Mouse (Mus musculus) gastrocnemius, adult 18-20 months (tissue): Measurements from ENCODE around the gene Crtc2. TPM values are rescaled to one million over a fixed set of nuclear protein-coding genes. Genes with fewer than 3 reads are reported as not detected.

ENCODE experiments used
- DNase-seq: peaks from one replicate; pipeline ENCODE4 v3.0.0; 2021; ENCODE audit warnings: low spot score
- microRNA-seq: library from miRNA; unstranded; fragments of <30 nt; microRNA quantifications from one replicate; pipeline ENCODE4 v1.2.0, GENCODE M21; 2021
- total RNA-seq, 2 experiments: library from RNA; stranded (reverse); gene quantifications; 2 replicates each; pipeline ENCODE4 v1.2.3; 2021

Gene Crtc2
- total RNA-seq, 2 experiments from 2014 or later, result 13.7 to 16.2 TPM

- DNase-seq, result no peak
Observed at GRCm38 (mm10) chr3:90294651-90295050, 40.7 kb downstream of the Crtc2 start.

- no peak for DNase-seq
Observed at GRCm38 (mm10) chr3:90305801-90306200, 51.8 kb downstream of the Crtc2 start.

- no peak for DNase-seq
Observed at GRCm38 (mm10) chr3:90309589-90309988, 55.6 kb downstream of the Crtc2 start.

GRCm38 (mm10) chr3:90313367-90313766, 59.4 kb downstream of the Crtc2 start:
- no peak for DNase-seq

Small RNAs within 50 kb of the gene (microRNA-seq; reads per million reads assigned to microRNA genes)
- 1.4 reads per million for gene Mir7012

Other genes starting within 250 kb of the Crtc2 start
- 10 to 100 TPM; 91.6 to 99.3 TPM for gene 4933434E20Rik, start 202.5 kb upstream of the Crtc2 start, total RNA-seq
- gene Ubap2l, start 201.5 kb upstream of the Crtc2 start, total RNA-seq, result 10 to 100 TPM; 93.9 to 95.4 TPM
- 100 to 1,000 TPM; 579 to 626 TPM for gene Tpm3, start 181.5 kb upstream of the Crtc2 start, total RNA-seq
- gene Nup210l, start 150.0 kb upstream of the Crtc2 start, total RNA-seq, result under 1 TPM in 1 of 2 experiments, not detected in 1; 0.05 TPM
- 1,000 to 10,000 TPM; 1,075 to 1,237 TPM for gene Rps27, start 40.5 kb upstream of the Crtc2 start, total RNA-seq
- gene Rab13, start 40.5 kb upstream of the Crtc2 start, total RNA-seq, result 1 to 10 TPM; 6.1 to 9.6 TPM
- gene Jtb, start 22.6 kb upstream of the Crtc2 start, total RNA-seq, result 10 to 100 TPM; 73.7 to 75.0 TPM
- not detected for gene Creb3l4, start 10.7 kb upstream of the Crtc2 start, total RNA-seq
- 10 to 100 TPM; 38.9 to 40.7 TPM for gene Slc39a1, start 6.0 kb upstream of the Crtc2 start, total RNA-seq
- gene Dennd4b, start 11.0 kb downstream of the Crtc2 start, total RNA-seq, result 10 to 100 TPM; 81.1 to 81.6 TPM
- gene Gatad2b, start 39.0 kb downstream of the Crtc2 start, total RNA-seq, result 10 to 100 TPM; 58.3 to 59.4 TPM
- 1 to 10 TPM; 1.0 to 1.1 TPM for gene Slc27a3, start 135.8 kb downstream of the Crtc2 start, total RNA-seq
- gene Ints3, start 179.5 kb downstream of the Crtc2 start, total RNA-seq, result 10 to 100 TPM; 13.6 to 16.1 TPM
- 1 to 10 TPM; 6.0 to 7.1 TPM for gene Npr1, start 211.7 kb downstream of the Crtc2 start, total RNA-seq
- gene Ilf2, start 222.0 kb downstream of the Crtc2 start, total RNA-seq, result 10 to 100 TPM; 25.2 to 26.7 TPM
- gene Snapin, start 236.9 kb downstream of the Crtc2 start, total RNA-seq, result 10 to 100 TPM; 78.8 to 79.5 TPM